Mouse (Mus musculus) MEL (cell line): ENCODE data around the gene Tmem33. TPM values are rescaled to one million over a fixed set of nuclear protein-coding genes. Genes with fewer than 3 reads are reported as not detected.

Experiments used
- DNase-seq: peaks from one replicate; pipeline ENCODE4 v3.0.0; 2011; ENCODE audit warnings: low read depth, low spot score
- H3K27ac ChIP-seq: 2 replicates; pipeline ENCODE4 v1.5.1; 2012; ENCODE audit warnings: low read depth, mild to moderate bottlenecking, control low read depth, low read length, moderate library complexity; ENCODE audit not compliant: control insufficient read depth
- H3K27me3 ChIP-seq, 2 experiments: fragments of 150-350 bp in 1 of 2; sonication (generic) in 1 of 2; 2 replicates each; pipeline ENCODE4 v1.6.1; 2012; ENCODE audit warnings: low read length in 2 of 2, mild to moderate bottlenecking in 2 of 2, improper control_type of control experiment in 1 of 2, moderate library complexity in 1 of 2; ENCODE audit not compliant: insufficient read depth in 2 of 2, control insufficient read depth in 1 of 2
- H3K36me3 ChIP-seq, 2 experiments: 2 replicates each; pipeline ENCODE4 v1.6.1; 2012 to 2014; ENCODE audit warnings: low read length in 2 of 2, improper control_type of control experiment in 1 of 2, inconsistent platforms in 1 of 2, mild to moderate bottlenecking in 1 of 2; ENCODE audit not compliant: insufficient read depth in 2 of 2, control insufficient read depth in 1 of 2
- H3K4me1 ChIP-seq, 2 experiments: fragments of 150-350 bp in 1 of 2; sonication (generic) in 1 of 2; 2 replicates each; pipeline ENCODE4 v1.6.1; 2012; ENCODE audit warnings: low read length in 2 of 2, improper control_type of control experiment in 1 of 2, mild to moderate bottlenecking in 1 of 2; ENCODE audit not compliant: insufficient read depth in 2 of 2, control insufficient read depth in 1 of 2
- H3K4me3 ChIP-seq, 2 experiments: fragments of 150-350 bp in 1 of 2; sonication (generic) in 1 of 2; 2 replicates each; pipeline ENCODE4 v1.5.1; 2012; ENCODE audit warnings: low read depth in 2 of 2, low read length in 2 of 2, mild to moderate bottlenecking in 2 of 2, moderate library complexity in 2 of 2, control low read depth in 1 of 2, improper control_type of control experiment in 1 of 2; ENCODE audit not compliant: control insufficient read depth in 1 of 2, insufficient read depth in 1 of 2
- H3K79me2 ChIP-seq: 2 replicates; pipeline ENCODE4 v1.6.1; 2012; ENCODE audit warnings: mild to moderate bottlenecking, low read length, moderate library complexity; ENCODE audit not compliant: control insufficient read depth, poor library complexity, insufficient read depth
- H3K9ac ChIP-seq: 2 replicates; pipeline ENCODE4 v1.6.1; 2012; ENCODE audit warnings: low read depth, mild to moderate bottlenecking, control low read depth, low read length, moderate library complexity; ENCODE audit not compliant: control insufficient read depth, poor library complexity, severe bottlenecking
- H3K9me3 ChIP-seq: fragments of 150-350 bp; sonication (generic); replicated peaks from 2 replicates; pipeline ENCODE4 v1.6.1; 2012; ENCODE audit warnings: mild to moderate bottlenecking, low read length, improper control_type of control experiment, moderate library complexity; ENCODE audit not compliant: insufficient read depth
- CHD1 ChIP-seq: IDR thresholded peaks from 2 replicates; pipeline ENCODE4 v1.6.1; 2012; ENCODE audit warnings: low read depth, mild to moderate bottlenecking, inconsistent platforms, low read length, improper control_type of control experiment
- CHD2 ChIP-seq: IDR thresholded peaks from 2 replicates; pipeline ENCODE4 v1.6.1; 2011; ENCODE audit warnings: low read length, improper control_type of control experiment
- E2F4 ChIP-seq: IDR thresholded peaks from 2 replicates; pipeline ENCODE4 v1.6.1; 2011; ENCODE audit warnings: low read depth, low read length, improper control_type of control experiment, borderline replicate concordance
- ELF1 ChIP-seq: IDR thresholded peaks from 2 replicates; pipeline ENCODE4 v1.6.1; 2014; ENCODE audit warnings: low read depth, mild to moderate bottlenecking, inconsistent platforms, low read length, improper control_type of control experiment, moderate library complexity
- GABPA ChIP-seq: IDR thresholded peaks from 2 replicates; pipeline ENCODE4 v1.6.1; 2012; ENCODE audit warnings: low read depth, mild to moderate bottlenecking, inconsistent platforms, low read length, improper control_type of control experiment, moderate library complexity
- HCFC1 ChIP-seq: IDR thresholded peaks from 2 replicates; pipeline ENCODE4 v1.6.1; 2012; ENCODE audit warnings: low read depth, mild to moderate bottlenecking, inconsistent platforms, low read length, improper control_type of control experiment, moderate library complexity
- KAT2A ChIP-seq: conservative IDR thresholded peaks from 2 replicates; pipeline ENCODE4 v1.6.1; 2012; ENCODE audit warnings: low read depth, low read length, improper control_type of control experiment, inconsistent platforms
- MAZ ChIP-seq: IDR thresholded peaks from 2 replicates; pipeline ENCODE4 v1.6.1; 2012; ENCODE audit warnings: low read depth, mild to moderate bottlenecking, inconsistent platforms, low read length, improper control_type of control experiment
- MEF2A ChIP-seq: IDR thresholded peaks from 2 replicates; pipeline ENCODE4 v1.6.1; 2014; ENCODE audit warnings: low read depth, mild to moderate bottlenecking, inconsistent platforms, low read length, improper control_type of control experiment; ENCODE audit not compliant: poor library complexity, insufficient replicate concordance, severe bottlenecking; ENCODE audit errors: extremely low read depth
- MXI1 ChIP-seq: IDR thresholded peaks from 2 replicates; pipeline ENCODE4 v1.6.1; 2011; ENCODE audit warnings: mild to moderate bottlenecking, low read depth, low read length, improper control_type of control experiment
- MYB ChIP-seq: IDR thresholded peaks from 2 replicates; pipeline ENCODE4 v1.6.1; 2011; ENCODE audit warnings: mild to moderate bottlenecking, low read depth, low read length, improper control_type of control experiment
- MYC ChIP-seq: IDR thresholded peaks from 2 replicates; pipeline ENCODE4 v1.6.1; 2011; ENCODE audit warnings: low read depth, mild to moderate bottlenecking, low read length, improper control_type of control experiment, moderate library complexity
- POLR2AphosphoS2 ChIP-seq: IDR thresholded peaks from 2 replicates; pipeline ENCODE4 v1.6.1; 2011; ENCODE audit warnings: low read length, improper control_type of control experiment
- POLR2AphosphoS5 ChIP-seq: IDR thresholded peaks from 2 replicates; pipeline ENCODE4 v1.6.1; 2012; ENCODE audit warnings: low read depth, borderline replicate concordance, mild to moderate bottlenecking, inconsistent platforms, low read length, moderate library complexity, mixed read lengths
- RAD21 ChIP-seq: IDR thresholded peaks from 2 replicates; pipeline ENCODE4 v1.6.1; 2011; ENCODE audit warnings: mild to moderate bottlenecking, low read depth, low read length, improper control_type of control experiment
- SIN3A ChIP-seq: IDR thresholded peaks from 2 replicates; pipeline ENCODE4 v1.6.1; 2012; ENCODE audit warnings: low read length, improper control_type of control experiment, inconsistent platforms
- SMC3 ChIP-seq: IDR thresholded peaks from 2 replicates; pipeline ENCODE4 v1.6.1; 2011; ENCODE audit warnings: low read depth, low read length, improper control_type of control experiment
- TAL1 ChIP-seq: IDR thresholded peaks from 2 replicates; pipeline ENCODE4 v1.6.1; 2012; ENCODE audit warnings: mild to moderate bottlenecking, inconsistent platforms, low read length, moderate library complexity, mixed read lengths
- TBP ChIP-seq: IDR thresholded peaks from 2 replicates; pipeline ENCODE4 v1.8.0; 2011; ENCODE audit warnings: low read depth, low read length, improper control_type of control experiment
- TCF12 ChIP-seq: IDR thresholded peaks from 2 replicates; pipeline ENCODE4 v1.6.1; 2014; ENCODE audit warnings: low read depth, mild to moderate bottlenecking, inconsistent platforms, low read length, improper control_type of control experiment, moderate library complexity
- USF2 ChIP-seq, 2 experiments: IDR thresholded peaks; 2 replicates each; pipeline ENCODE4 v1.6.1; 2011 to 2012; ENCODE audit warnings: improper control_type of control experiment in 2 of 2, low read length in 2 of 2, borderline replicate concordance in 1 of 2, inconsistent platforms in 1 of 2, low read depth in 1 of 2, mild to moderate bottlenecking in 1 of 2; ENCODE audit not compliant: insufficient read depth in 1 of 2
- ZKSCAN1 ChIP-seq: IDR thresholded peaks from 2 replicates; pipeline ENCODE4 v1.6.1; 2012; ENCODE audit warnings: low read depth, mild to moderate bottlenecking, inconsistent platforms, low read length, improper control_type of control experiment, moderate library complexity
- ZMIZ1 ChIP-seq: IDR thresholded peaks from 2 replicates; pipeline ENCODE4 v1.6.1; 2012; ENCODE audit warnings: low read depth, mild to moderate bottlenecking, inconsistent platforms, low read length, improper control_type of control experiment, moderate library complexity
- ZNF384 ChIP-seq: IDR thresholded peaks from 2 replicates; pipeline ENCODE4 v1.6.1; 2012; ENCODE audit warnings: low read depth, mild to moderate bottlenecking, inconsistent platforms, low read length, improper control_type of control experiment
- polyA plus RNA-seq, 2 experiments: library from polyadenylated mRNA; stranded (reverse) in 1 of 2; unstranded in 1 of 2; fragments of >175 nt in 1 of 2; fragments of >200 nt in 1 of 2; gene quantifications; 2 replicates each; pipeline versions ENCODE4 v1.2.1 to v1.2.4; 2012; ENCODE audit warnings: low replicate concordance in 2 of 2, low read depth in 1 of 2; ENCODE audit not compliant: insufficient read length in 2 of 2, insufficient read depth in 1 of 2, missing spikeins in 1 of 2
- total RNA-seq: library from RNA; depleted of rRNA; stranded (reverse); fragments of 300-350 nt; gene quantifications from 2 replicates; pipeline ENCODE4 v1.2.3, GENCODE M21; 2012

Tmem33 gene
- total and polyA plus RNA-seq, 3 experiments, result 79.3 to 312 (median 89.8) TPM

- DNase-seq, result no peak
- H3K27ac ChIP-seq, result no peak overlapping the region
- H3K4me3 ChIP-seq, result no peak overlapping the region
- no peak overlapping the region for H3K9ac ChIP-seq
- no peaks in the 10 kb centered on the region for H3K27me3 ChIP-seq
- no peaks in the 10 kb centered on the region for H3K79me2 ChIP-seq
- TF ChIP-seq RAD21 (no peak), TCF12 (no peak), TBP (no peak), CHD2 (no peak), POLR2AphosphoS5 (no peak), MAZ (no peak), ZMIZ1 (no peak), ZNF384 (no peak), MYC (no peak), MEF2A (no peak), MXI1 (no peak), ZKSCAN1 (no peak), GABPA (no peak)
- H3K9me3 ChIP-seq, result no peaks in the 10 kb centered on the region
- no peaks in the 10 kb centered on the region for H3K36me3 ChIP-seq
- H3K4me1 ChIP-seq, result no peaks in the 10 kb centered on the region
Measured at GRCm38 (mm10) chr5:67216779-67217095, 43.6 kb upstream of the Tmem33 start.

- H3K9me3 ChIP-seq, result no peaks in the 10 kb centered on the region
- H3K9ac ChIP-seq, result no peak overlapping the region
- no peak overlapping the region for H3K27ac ChIP-seq
- H3K79me2 ChIP-seq, result no peaks in the 10 kb centered on the region
- TF ChIP-seq TCF12 (no peak), CHD2 (no peak), SIN3A (no peak), ELF1 (no peak), ZMIZ1 (no peak), RAD21 (no peak), KAT2A (no peak), MYC (no peak), MYB (no peak), MEF2A (no peak), CHD1 (no peak), POLR2AphosphoS2 (no peak), HCFC1 (no peak), TAL1 (no peak), SMC3 (no peak), USF2 (IDR thresholded peaks at IDR 0.05; ENCODE audit: borderline replicate concordance in 1 of 2, insufficient read depth in 1 of 2, low read depth in 1 of 2, low read length in 2 of 2) (no peak), MXI1 (no peak), E2F4 (no peak)
- DNase-seq, result no peak
- no peaks in the 10 kb centered on the region for H3K4me1 ChIP-seq
- no peaks in the 10 kb centered on the region for H3K27me3 ChIP-seq
- no peak overlapping the region for H3K4me3 ChIP-seq
- H3K36me3 ChIP-seq, result no peaks in the 10 kb centered on the region
Measured at GRCm38 (mm10) chr5:67221901-67222300, 38.5 kb upstream of the Tmem33 start.
